Mouse (Mus musculus) brain, embryonic 18.5 days (tissue): ENCODE data around the gene Tspan4.

ENCODE experiments used
- DNase-seq: peaks from one replicate; pipeline ENCODE4 v3.0.0-alpha.2; 2012; ENCODE audit warnings: low read depth, low spot score

Tspan4 gene

DNA sequence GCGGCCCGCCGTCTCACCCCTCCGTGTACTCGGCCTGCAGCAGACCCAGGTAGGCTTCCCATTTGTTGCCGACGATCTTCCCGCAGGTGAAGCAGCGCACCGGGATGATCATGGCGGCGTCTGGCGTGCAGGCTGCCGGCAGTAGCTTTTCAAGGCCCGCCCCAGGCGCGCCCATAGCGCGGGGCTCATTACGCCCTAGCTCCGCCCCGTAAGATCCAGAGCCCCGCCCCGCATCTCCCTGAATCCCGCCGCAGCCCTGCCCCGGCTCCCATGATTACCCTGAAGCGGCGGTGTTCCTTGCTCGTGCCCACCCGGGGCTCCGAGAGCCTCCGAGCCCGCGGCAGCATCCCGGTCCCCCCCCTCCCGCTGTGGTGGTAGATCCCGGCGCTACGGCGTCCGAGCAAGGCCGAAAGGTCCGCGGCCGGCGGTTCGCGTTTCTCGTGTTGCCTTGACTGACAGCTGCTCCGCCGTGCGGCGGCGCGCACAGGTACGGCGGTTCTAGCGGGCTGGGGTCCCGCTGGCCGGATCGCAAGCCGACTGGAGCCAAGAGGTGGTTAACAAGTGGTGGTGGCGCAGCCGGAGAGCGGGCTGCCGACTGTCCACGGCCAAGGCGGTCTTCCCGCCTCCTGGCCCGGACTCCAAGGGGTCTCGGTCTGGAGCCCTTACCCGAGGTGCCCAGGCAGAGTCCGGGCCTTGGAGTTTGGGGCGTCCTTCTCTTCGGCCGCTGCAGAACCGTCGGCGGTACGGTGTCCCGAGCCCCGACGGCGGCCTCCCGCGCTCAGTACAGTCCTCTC lies at the start of gene Tspan4, which contains the start of gene Polr2l:
TSS of gene Tspan4 (plus strand) at position 230 of the 794 bp plus-strand sequence.
TSS of gene Polr2l (minus strand) at position 122 of the 794 bp plus-strand sequence.
- peak; percentile 71 for DNase-seq

DNA sequence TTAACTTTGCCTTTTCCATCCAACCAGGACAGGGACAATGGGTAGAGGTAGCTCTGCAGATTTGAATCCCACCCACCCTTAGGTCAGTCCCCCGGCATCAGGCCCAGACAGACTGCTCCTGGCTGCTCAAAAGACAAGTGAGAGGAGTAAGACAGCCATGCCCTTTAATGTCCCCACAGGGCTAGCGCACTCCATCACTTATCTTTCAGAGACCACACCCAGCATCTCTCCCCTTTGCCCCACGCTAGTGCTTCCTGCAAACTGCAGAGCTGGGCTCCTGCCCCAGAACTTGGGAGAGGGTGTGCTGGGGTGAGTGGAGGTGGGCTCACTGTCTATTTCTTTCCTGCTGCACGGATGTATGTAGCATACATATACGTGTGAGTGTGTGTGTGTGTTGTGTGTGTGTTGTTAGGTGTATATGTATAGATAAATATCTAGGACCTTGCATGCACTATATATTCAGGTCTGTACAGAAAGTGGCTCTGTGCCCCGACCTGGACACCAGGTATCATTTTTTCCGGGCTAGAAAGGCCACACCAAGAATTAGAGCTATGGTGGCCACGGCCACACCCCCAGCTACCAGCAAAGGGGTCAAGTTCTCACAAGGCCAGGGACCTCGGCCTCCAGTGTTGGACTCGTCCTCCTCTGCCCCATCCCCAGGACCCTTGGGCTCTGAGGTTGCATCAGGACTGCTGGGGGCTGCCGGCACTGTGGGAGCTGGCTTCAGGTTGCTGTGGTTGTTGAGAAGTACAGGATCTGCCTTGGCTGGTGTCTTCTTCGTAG lies 47.9 kb upstream of the Tspan4 start:
- DNase-seq = no peak

DNA sequence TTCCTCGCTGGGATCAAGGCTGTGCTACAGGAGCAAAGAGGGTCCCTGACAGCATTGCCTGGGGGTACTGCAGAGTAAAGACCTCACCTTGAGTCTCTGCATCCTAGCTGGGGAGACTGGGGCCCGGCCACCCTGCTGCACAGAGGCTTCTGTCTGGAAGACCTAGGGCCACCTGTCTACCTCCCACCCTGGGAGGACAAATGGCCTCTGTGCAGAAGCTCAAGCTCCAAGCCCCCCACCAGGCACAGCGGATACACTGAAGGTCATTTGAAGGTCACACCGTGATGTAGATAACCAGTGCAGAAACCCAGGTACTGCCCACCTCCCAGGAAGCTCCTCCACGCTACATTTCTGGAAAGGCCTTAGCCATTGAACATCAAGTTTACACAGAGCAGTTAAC lies 46.3 kb upstream of the Tspan4 start:
- no peak for DNase-seq

DNA sequence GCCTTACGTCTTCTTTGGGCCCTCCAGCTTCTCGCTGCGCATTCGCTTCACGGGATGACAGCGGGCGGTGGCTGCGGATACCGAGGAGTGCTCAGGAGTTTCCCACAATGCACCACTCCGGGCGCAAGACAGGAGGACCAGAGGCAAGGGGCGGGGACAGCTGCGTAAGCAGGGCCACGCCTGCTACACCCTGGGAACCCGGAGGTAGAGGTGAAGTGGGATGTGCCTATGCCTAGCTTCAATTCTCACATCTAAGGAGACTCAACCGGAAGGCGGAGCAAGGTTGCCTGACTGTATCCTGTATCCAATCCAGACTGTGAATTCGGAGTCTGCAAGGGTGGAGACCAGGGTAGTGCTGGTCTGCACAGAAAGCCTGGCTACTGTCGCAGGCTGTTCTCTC lies 45.7 kb upstream of the Tspan4 start, which contains the start of gene Cend1:
TSS of gene Cend1 (minus strand) at position 182 of the 400 bp plus-strand sequence.
- peak; percentile 71 for DNase-seq

DNA sequence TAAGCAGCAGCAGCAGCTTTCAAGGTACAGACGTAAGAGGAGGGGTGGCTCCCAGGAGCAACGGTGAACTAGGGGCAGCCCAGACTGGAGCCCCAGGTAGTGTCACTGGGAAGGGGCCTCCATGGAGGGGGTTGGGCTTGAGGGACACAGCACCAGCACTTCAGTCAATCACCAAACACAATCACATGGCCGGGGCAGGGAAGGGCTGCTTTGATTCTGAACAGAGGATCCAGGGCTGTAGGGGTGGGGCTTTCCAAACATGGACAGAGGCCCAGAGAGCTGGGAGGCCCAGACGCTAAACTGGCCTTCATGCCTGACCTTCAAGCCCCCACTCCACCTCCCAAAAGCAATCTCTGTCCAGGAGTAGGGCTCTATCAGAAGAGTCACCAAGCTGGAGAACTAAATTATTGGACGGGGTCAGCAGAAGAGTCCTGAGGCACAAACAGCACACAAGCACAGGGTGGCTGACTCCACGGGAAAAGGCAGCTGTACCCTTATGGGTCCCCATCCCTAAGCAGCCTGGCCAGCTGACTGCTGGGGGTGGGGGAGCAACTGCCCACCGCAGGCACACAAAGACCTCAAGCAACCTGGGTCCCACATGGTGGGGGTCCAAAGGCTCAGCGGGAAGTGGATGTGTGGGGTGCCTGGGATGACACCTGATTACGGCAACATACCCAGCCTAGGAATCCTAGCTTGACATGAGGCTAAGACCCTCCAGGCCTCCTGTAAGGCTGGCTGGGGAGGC lies 45.0 kb upstream of the Tspan4 start:
- DNase-seq = no peak

DNA sequence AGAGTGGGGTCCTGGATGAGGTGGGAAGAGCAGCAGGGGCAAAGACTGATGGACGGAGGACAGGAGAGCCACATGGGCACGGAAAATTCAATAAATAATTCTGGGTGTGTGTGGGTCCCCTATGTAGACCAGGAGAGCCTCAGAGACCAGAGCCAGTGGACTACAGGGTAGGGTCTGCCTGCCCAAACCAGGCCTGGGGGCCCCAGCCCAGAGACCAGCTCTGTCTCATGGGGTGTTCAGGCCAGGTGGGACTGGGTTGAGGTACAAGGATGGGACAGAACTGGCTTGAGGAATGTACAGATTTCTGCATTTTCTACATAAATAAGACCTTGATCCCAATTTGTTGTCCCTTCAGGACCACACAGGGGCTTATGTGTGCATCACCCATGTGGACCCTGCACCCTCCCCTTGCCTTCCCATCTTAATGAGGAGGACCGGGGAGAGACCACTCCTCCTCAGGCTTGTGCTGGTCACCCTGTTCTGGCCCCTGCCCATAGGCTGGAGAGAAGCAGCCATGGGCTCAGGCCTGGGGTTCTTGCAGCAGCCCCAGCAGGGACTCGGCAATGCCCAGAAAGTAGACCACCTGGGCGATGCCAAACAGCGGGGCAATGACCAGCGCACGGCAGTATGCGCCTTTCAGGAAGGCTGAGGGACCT lies 44.3 kb upstream of the Tspan4 start:
- DNase-seq = no peak

DNA sequence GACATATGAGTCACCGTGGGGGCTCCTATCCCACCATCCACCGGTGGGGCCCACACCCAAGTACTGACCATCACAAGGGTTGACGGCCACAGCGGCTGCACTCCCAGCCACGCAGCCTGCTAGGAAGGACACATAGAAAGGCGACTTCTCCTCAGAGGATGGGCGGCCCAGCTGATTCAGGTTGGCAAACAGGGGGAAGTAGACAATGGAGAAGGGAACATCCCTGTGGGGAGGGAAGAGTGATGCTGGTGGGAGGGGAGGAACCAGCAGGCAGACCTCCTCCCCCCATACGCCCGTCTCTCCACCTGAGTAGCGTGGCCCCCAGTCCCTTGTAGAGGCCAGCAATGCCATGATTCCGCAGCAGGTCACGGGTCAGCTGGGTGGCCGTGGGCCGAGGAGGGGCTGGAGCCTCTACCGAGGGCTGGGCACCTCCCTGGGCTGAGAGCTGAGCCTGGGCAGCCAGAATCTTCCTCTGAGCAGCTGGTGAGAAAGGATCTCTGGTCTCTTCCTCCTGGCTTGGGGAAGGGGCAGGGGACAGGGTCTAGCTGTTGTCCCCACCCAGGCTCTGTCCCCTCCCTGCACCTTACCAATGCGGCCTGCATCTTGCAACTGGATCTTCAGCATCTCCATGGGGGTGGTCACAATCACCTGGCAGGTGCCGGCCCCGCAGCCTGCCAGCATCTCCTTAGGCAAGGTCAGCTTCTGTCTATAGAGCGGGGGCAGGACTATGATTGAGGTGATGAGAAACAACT lies 43.4 kb upstream of the Tspan4 start:
- no peak for DNase-seq

DNA sequence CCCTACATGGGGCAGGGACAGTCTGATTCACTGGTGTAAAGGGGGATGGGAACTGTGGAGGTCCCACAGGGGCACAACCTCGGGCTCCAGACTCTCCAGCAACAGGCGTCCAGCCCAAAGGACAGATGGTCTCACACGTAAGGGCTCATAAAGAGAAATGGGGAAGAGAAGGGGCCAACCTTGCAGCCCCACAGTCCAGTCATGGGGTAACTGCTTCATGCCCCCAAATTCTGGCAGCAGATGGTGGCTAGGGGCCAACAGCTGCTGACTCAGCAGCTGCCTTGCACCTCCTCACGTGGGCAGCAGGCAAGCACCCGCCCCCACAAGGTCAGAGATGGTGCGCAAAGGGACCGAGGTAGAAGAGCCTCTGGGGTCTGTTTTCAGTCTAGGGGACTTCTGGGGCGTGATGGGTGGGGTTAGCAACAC lies 42.8 kb upstream of the Tspan4 start:
- no peak for DNase-seq

DNA sequence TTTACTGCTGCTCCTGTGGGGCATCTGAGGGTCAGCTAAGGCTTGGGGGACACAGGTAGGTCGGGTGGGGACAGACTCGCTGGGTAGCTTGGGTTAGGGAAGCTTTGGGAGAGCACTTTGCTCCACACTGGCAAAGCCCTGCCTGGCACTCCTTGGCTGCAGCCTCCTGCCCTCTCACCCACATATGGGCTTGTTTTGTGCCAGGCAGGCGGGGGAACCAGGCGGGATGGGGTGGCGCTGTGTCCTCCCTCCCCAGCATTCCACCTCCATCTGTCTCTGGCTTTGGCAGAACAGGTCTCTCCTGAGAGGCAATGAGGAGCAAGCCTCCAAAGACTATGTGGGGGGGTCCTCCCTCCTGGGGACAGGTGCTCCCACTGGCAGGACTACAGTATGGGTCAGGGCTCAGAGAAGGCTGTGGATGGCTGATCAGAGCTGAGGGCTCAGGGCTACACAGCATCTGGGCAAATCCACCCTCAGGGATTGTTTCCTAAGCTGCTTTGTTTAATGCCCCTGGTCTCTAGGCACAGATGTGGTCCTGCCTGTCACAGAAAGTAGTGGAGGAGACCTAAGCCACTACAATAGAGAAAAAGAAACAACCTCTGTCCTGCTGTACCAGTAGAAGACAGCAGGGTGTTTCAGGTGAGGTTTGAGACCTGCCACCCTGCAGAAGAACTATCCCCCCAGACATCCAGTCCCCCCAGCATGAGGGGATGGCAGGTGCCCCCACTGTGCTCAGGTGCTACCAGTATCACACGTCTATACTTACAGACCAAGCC lies 42.1 kb upstream of the Tspan4 start:
- no peak for DNase-seq

DNA sequence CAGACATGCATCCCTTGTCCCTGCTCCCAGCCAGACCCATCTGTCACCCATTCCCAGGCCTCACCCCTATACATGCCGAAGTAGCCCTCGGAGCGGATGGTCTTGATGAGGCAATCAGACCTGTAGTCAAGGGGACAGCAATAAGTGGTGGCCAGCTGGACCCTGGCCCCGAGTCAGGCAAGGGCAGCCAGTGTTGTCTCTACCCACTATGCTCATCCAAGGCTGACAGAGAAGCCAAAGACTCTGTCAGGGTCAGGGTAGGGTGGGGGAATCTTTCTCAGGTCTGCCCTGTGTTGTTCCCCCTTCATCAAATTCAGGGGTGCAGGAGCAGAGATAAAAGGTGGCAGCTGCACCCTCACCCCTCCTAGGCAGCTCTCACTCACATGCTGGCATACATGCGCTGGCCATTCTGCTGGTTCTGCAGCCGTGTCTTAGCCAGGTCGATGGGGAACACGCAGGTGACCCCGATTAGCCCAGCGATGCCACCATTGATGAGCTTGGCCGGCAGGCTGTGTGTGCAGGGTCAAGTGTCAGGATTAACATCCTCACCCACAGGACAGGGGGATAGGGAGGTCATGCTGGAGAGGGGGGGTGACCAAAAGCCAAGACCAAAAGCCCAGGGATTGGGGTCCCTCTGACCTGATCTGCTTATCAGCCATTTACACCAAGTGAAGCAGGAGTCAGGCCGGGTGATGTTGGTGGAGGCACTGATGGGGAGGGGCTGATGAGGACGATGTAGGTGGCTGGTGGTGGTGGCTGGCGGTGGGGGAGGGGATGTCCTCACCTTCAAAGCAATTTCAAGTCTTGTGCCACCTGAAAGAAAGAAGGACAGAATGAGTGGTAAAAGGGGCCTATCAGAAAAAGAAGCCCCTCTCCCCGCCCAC lies 41.3 kb upstream of the Tspan4 start:
- DNase-seq = no peak

DNA sequence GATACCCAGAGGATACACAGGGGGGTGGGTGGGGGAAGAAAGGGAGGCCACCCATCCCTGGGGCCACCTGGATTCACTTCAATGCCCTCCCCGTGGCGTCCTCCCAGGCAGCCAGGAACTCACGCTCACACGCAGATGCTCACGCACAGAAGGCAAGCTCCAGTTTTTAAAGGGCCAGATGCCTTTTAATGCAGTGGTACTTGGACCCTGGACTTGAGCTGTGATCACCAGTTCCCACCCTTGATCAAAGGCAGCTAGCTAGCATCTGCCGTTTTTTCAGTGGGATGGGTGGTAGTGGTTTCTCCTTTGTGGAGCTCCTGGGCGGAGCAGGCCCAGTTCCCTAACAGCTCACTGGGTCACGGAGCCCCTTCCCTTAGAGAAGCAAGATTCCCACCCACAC lies 40.6 kb upstream of the Tspan4 start:
- DNase-seq = no peak

DNA sequence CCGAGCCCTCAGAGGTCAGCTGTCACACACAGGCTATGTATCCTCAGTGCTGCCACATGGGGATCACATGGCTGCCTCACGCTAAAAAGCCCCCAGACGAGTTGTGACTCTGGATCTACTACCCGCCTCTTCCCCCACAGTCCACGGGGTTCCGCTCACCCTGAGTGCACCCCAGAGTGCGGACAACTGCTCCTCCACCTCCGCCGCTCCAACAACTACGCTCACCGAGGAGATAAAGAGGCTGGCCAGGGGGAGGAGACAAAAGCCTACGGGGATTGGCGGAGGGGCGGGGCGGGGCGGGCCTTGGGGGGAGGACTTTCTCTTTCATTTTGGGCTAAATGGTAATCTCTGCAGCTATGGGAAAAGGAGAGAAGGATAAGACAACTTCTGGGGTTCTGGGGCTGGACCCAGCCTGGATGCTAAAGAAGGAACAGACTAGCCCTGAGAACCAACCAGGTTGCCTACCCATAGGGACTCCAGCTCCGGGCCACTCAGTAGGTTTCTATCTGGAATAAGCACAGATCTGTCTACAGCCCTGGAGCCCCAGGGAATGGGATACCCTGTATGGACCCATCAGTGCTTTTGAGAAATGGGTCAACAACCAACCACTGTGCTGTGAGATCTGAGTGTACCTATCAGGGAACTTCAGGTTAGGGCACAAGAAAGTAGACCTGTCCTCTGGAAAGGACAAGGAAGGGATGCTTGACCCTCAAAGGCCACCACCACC lies 39.7 kb upstream of the Tspan4 start:
- DNase-seq = no peak

DNA sequence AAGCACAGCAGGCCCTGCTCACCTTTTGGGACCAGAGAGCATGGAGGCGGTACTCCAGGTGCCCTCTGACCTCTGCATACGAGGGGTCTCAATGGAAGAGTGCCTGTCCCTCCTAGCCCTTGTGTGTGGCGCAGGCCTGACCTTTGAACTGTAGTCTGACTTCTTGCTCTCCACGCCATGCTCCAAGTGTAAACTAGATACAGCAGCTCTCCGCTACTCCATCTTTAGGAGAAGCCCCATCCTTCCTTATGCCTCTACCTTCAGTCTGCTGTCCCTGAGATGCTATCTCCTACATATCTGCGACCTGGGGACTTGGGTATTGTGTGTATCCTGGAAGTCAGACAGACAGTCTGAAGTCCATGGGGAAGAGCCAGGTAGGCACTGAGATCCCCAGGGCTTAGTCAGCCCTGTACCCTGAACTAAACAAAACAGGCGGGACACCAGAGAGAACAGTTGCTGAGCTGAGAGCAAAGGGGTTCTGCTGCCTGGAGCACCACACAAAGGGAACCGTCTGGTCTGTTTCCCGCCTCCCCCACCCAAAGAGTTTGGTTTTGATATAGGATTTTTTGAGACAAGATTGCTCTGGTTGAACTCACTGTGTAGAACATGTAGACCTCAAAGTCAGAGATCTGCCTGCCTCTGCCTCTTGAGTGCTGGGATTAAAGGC lies 39.1 kb upstream of the Tspan4 start:
- DNase-seq = no peak

DNA sequence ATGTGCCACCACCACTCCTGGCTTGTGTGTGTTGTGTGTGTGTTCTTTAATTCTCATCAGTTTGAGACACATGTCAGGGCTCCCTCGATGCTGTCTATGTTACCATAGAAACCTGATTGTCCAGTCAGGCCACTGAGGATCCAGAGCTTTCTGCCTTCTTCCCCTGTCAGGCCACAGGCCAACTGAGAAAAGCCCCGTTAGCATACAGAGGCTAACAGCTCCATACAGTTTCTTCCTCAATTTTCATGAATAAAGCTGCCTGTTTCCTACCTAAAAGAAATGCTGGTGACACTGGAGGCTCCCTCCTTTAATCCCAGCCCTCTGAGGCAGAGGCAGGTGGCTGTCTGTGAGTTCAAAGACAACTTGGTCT lies 38.5 kb upstream of the Tspan4 start:
- DNase-seq = no peak

DNA sequence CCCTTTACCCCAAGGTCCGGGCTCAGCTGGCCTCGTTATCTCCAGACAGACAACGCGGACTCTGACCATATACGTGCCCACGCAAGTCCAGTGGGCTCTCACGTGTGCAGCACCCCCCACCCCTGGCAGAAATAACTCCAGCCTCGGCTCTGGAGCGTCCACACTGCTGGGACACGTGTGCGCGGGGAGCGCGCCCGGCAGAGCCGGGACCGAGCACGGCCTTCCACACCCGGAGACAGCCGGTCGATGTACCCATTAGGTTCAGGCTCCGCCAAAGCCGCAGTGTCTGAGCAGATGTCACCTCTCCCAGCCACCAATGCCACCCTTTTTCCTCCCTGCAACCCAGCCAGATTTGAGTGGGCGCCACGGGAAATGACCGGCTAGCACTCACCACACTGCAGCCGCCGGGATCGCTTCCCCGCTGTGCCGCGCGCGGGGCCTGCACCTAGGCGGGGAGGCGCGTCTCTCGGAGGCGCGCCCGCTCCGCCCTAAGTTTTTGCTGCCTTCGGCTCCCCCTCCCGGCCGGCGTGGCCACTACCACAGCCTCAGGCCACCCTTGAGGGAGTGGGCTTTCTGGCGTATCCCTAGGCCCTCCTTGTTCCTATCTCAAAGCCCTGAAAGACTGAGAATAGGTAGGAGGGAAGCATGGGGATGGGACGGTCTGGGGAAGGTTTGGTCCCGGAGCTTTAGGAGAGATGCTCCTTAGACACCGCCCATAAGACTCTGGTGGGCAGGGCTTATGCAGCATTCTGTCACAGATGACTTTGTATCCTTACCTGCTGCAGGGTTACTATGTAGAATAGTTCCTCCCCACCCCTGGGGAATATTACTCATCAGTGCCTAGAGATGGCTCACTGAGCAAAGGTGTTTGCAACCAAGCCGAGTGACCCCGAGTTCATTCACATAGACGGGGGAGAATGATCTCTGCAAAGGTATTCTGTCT lies 37.6 kb upstream of the Tspan4 start, which contains the start of gene Slc25a22:
TSS of gene Slc25a22 (minus strand) at position 715 of the 943 bp plus-strand sequence.
- peak; percentile 79 for DNase-seq

DNA sequence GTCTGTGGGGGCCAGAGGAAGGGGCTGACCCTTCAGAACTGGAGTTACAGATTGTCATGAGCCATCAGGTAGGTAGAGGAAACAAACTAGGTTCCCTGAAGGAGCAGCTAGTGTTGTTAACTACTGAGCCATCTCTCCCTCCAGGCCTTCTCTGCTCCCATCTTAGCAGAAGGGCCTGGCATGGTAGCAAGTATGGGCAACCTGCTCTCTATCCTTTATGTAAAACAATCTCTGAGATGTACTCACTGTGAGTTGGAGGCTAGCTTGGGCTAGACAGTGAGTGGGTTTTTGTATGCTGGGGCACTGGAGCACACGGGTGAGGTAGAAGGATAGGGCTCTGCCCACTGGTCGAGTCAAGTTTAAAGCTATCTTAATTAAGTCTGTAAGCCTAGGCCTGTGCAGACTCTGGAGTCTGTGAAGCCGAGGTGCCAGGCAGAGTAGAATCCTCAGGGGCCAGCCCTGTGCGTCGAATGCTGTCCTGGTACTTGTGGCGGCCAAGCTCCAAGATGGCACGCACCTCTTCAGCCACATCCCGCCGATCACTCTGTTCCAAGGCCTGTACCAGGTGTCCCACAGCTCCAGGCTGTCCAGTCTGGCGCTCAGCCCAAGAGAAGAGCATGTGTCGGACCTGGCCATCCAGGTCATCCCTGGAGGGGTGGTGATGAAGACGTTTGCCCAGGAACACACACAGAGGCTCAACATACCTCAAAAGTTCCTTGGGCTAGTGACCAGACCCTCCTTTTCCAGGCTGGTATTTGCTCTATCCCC lies 36.7 kb upstream of the Tspan4 start:
- DNase-seq = no peak
